Mouse (Mus musculus) kidney, adult 2 months (tissue): ENCODE results near the gene B4galt1. TPM values are rescaled to one million over a fixed set of nuclear protein-coding genes. Genes with fewer than 3 reads are reported as not detected.
"Not testable (repeated sequence)": the region's sequence is repeated elsewhere in the genome, so short reads cannot be mapped to it uniquely, and the experiment has no call there.

Experiments
- DNase-seq: peaks from one replicate; pipeline ENCODE4 v3.0.0; 2021
- H3K27ac ChIP-seq: fragments of 200-500 bp; 2 replicates; pipeline ENCODE4 v1.5.1; 2012; ENCODE audit warnings: low read depth, low read length, control low read depth, inconsistent platforms; ENCODE audit not compliant: insufficient read depth
- H3K27me3 ChIP-seq: fragments of 200-500 bp; replicated peaks from 2 replicates; pipeline ENCODE4 v1.6.1; 2012; ENCODE audit warnings: mild to moderate bottlenecking, moderate library complexity, low read length, inconsistent platforms; ENCODE audit not compliant: control insufficient read depth, insufficient read depth
- H3K36me3 ChIP-seq: fragments of 200-500 bp; 2 replicates; pipeline ENCODE4 v1.6.1; 2012; ENCODE audit warnings: mild to moderate bottlenecking, moderate library complexity, low read length, inconsistent platforms; ENCODE audit not compliant: control insufficient read depth, insufficient read depth
- H3K4me1 ChIP-seq: fragments of 200-500 bp; 2 replicates; pipeline ENCODE4 v1.6.1; 2011; ENCODE audit warnings: low read length; ENCODE audit not compliant: control insufficient read depth, insufficient read depth
- H3K4me3 ChIP-seq: fragments of 200-500 bp; 2 replicates; pipeline ENCODE4 v1.5.1; 2011; ENCODE audit warnings: mild to moderate bottlenecking, low read depth, low read length, control low read depth; ENCODE audit not compliant: insufficient read depth
- CTCF ChIP-seq: fragments of 200-500 bp; conservative IDR thresholded peaks from 2 replicates; pipeline ENCODE4 v1.5.1; 2011; ENCODE audit warnings: low read depth, mild to moderate bottlenecking, control low read depth, low read length, moderate library complexity, mixed read lengths; ENCODE audit not compliant: insufficient read depth, insufficient read length
- POLR2A ChIP-seq: fragments of 200-500 bp; IDR thresholded peaks from one replicate; pipeline ENCODE4 v1.6.1; 2011; ENCODE audit warnings: low read depth, low read length, control low read depth
- WGBS: fragments of 180-500 bp; shearing (Covaris S2); methylation state at CpG from one replicate; pipeline ENCODE4 v1.1.7; 2018; 5-methylcytosine and 5-hydroxymethylcytosine counted together
- polyA plus RNA-seq: library from polyadenylated mRNA; depleted of rRNA; stranded (reverse); fragments of >200 nt; gene quantifications from 2 replicates; pipeline ENCODE4 v1.2.3, GENCODE M21; 2012

B4galt1 gene
- polyA plus RNA-seq, 1 experiment, result 22.2 TPM

- H3K36me3 ChIP-seq, result peaks cover 3% of the 10 kb centered on the region; the same call in 1 of the 2 replicates
- H3K27me3 ChIP-seq, result no peaks in the 10 kb centered on the region
- peak; percentile 75 for DNase-seq
- TF ChIP-seq CTCF (no peak), POLR2A (no peak)
- 61% methylated on average over 5 of the region's 5 CpGs for WGBS
- no peak overlapping the region for H3K27ac ChIP-seq
- H3K4me3 ChIP-seq, result no peak overlapping the region
- peaks cover 24% of the 10 kb centered on the region for H3K4me1 ChIP-seq
These were observed 43.3 kb downstream of the B4galt1 start for GRCm38 (mm10) chr4:40810481-40810880.

DNA sequence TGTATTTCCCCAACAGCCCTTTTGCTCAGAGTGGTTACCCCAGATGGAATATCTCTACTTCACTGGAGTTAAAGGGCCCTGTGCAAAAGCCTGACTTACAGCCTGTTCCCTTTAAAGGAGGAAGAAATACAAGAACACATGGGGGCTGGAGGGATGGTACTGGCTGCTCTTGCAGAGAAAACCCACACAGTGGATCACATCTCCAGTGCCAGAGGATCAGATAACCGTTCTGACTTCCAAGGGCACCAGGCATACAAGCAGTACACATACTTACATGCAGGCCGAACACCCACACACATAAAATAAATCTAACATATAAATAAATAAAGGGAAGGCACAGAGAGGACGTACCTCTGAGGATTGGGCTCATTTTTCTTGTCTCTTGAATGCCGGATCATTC lies 46.4 kb downstream of the B4galt1 start:
- WGBS, result 69% methylated on average over 4 of the region's 4 CpGs
- Histone ChIP-seq H3K27ac (no peak overlapping the region), H3K27me3 (no peaks in the 10 kb centered on the region), H3K4me3 (no peak overlapping the region), H3K4me1 (peaks cover 8% of the 10 kb centered on the region; the same call in 1 of the 2 replicates), H3K36me3 (peaks cover 2% of the 10 kb centered on the region; the same call in 1 of the 2 replicates)
- TF ChIP-seq POLR2A, result no peak
- no peak for TF ChIP-seq CTCF
- DNase-seq, result no peak

GRCm38 (mm10) chr4:40805401-40805800 lies 48.4 kb downstream of the B4galt1 start:
- WGBS, result 90% methylated on average over 8 of the region's 8 CpGs
- no peak for DNase-seq
- Histone ChIP-seq H3K4me1 (peaks cover 3% of the 10 kb centered on the region; the same call in 1 of the 2 replicates), H3K27me3 (no peaks in the 10 kb centered on the region), H3K4me3 (no peak overlapping the region), H3K36me3 (peaks cover 2% of the 10 kb centered on the region; the same call in 1 of the 2 replicates), H3K27ac (no peak overlapping the region)
- TF ChIP-seq POLR2A (no peak), CTCF (no peak)

- Histone ChIP-seq H3K4me3 (no peak overlapping the region), H3K4me1 (peaks cover 9% of the 10 kb centered on the region), H3K27me3 (no peaks in the 10 kb centered on the region), H3K36me3 (peaks cover 2% of the 10 kb centered on the region; the same call in 1 of the 2 replicates), H3K27ac (no peak overlapping the region)
- TF ChIP-seq POLR2A, result no peak
- no peak for TF ChIP-seq CTCF
- no peak for DNase-seq
- WGBS, result 85% methylated on average over 3 of the region's 3 CpGs
These were observed 51.0 kb downstream of the B4galt1 start for GRCm38 (mm10) chr4:40802787-40803186.

DNA sequence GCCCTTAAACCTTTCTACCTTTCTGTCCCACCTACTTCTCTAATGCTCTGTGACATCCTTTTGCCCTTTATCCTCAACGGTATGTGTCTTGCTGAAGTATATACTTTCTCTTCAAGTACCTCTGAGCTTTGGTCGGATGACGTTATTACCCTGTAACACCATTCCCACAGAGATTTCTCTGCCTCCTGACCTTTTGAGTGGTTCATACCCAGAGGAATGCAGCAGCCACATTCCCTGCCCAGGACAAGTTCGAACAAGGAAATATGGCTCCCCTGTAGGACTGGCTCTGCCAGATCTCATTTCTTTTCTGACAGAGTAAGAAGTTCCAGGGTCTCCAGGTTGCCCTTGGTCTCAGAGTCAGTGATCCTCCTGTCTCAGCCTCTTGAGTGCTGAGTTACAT lies 51.9 kb downstream of the B4galt1 start:
- WGBS, result 55% methylated on average over 4 of the region's 4 CpGs
- no peak overlapping the region for H3K27ac ChIP-seq
- TF ChIP-seq POLR2A (no peak), CTCF (no peak)

GRCm38 (mm10) chr4:40800873-40801272 lies 52.9 kb downstream of the B4galt1 start:
- DNase-seq, result no peak
- Histone ChIP-seq H3K4me1 (peaks cover 9% of the 10 kb centered on the region), H3K4me3 (no peak overlapping the region), H3K27me3 (no peaks in the 10 kb centered on the region), H3K36me3 (no peaks in the 10 kb centered on the region), H3K27ac (no peak overlapping the region)
- TF ChIP-seq CTCF (no peak), POLR2A (no peak)
- WGBS, result 83% methylated on average over 3 of the region's 3 CpGs

More for the DNA sequence above, 51.9 kb downstream of the B4galt1 start:
- Histone ChIP-seq H3K36me3 (peaks cover 2% of the 10 kb centered on the region; the same call in 1 of the 2 replicates), H3K4me1 (peaks cover 9% of the 10 kb centered on the region), H3K4me3 (no peak overlapping the region), H3K27me3 (no peaks in the 10 kb centered on the region)
- DNase-seq, result no peak

- 62% methylated on average over 2 of the region's 2 CpGs for WGBS
- not testable (repeated sequence) for H3K36me3 ChIP-seq, H3K4me1 ChIP-seq, H3K27me3 ChIP-seq, H3K4me3 ChIP-seq
- peak overlapping the region; percentile 80 for H3K27ac ChIP-seq
- DNase-seq, result peak; percentile 45
These were observed 54.8 kb downstream of the B4galt1 start for GRCm38 (mm10) chr4:40798833-40799555.
